Mouse (Mus musculus): ENCODE results near the gene Stpg2.

GRCm38 (mm10) chr3:139404673-139405072 is 199.2 kb downstream of the Stpg2 start:
- TF ChIP-seq CTCF (conservative IDR thresholded peaks at IDR 0.05; ENCODE audit: low read length) (no peak), POU5F1 (IDR thresholded peaks at IDR 0.05; ENCODE audit: borderline replicate concordance, low read length) (no peak)
